Mouse (Mus musculus): ENCODE measurements around the gene Cbln4.

Gene Cbln4

DNA sequence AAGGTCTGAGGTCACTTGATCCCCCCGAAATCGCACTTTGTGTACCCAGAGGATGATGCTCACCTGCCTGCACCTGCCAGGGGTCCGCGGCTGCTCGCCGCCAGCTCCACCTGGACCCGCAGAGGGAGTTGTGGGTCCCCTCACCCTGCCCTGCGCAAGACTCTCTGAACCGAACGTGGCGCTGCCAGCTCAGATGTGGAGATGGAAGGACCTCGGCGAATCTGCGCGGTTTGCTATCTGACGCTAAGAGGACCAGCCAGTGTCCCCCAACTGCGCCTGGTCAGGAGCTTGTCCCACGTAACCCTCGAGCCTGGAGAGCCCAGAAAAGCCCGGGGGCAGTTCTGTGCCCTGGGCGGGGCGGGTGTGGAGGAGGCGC, at the start of gene Cbln4:
Cbln4 (minus strand) TSS at position 232 of the 376 bp plus-strand sequence.
- DNase-seq, result no peak

GRCm38 (mm10) chr2:172078596-172078995, 35.3 kb upstream of the Cbln4 start:
- DNase-seq, result no peak

- DNase-seq, result no peak
Measured at GRCm38 (mm10) chr2:172076295-172076694, 33.0 kb upstream of the Cbln4 start.

GRCm38 (mm10) chr2:172062876-172063275, 19.6 kb upstream of the Cbln4 start:
- DNase-seq, result no peak

DNA sequence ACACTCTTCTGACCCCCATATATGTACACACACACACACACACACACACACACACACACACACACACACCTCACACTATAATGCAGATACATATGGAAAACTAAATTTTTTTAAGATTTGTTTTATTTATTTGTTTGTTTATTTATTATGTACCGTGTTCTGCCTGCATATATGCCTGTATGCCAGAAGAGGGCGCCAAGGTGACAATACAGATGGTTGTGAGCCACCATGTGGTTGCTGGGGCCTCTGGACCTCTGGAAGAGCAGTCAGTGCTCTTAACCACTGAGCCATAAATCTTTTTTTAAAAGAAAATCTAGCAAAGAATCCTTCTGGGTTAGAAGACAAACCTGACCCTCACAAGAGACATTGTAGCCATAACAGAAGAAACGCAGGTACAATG, 16.5 kb upstream of the Cbln4 start:
- DNase-seq, result no peak

DNA sequence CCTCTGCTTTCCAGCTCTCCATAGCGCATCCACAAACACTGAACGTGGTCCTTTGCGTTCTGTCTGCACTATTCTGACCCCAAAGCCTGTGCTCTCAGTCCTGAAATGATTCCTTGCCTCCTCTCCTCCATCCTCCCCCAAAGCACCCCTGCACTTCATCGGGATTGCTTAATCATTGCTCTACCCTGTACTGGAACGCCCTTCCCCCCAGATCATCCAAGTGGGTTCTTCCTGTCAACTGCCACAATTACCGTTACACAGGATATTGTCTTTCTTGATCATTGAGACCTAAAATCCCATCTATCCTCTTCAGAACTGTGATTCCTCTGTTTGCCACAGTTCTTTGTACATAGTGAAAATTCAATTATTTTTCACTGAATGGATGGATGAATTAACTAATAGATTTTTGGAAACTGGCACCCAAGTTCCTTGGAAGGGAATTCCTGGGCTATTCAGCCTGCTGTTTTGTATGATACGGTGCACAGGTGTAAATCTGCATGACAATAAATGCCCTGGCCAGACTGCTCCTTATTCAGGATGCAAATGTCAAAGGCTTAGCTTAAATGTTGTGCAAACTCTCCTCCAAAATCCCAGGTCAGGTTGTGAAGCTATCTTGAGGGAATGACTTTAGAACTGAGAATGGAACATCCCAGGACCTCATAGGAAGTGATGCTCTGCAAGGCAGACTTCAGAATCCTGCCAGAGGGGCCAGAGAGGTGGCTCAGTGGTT, 15.8 kb upstream of the Cbln4 start:
- DNase-seq, result no peak

- no peak for DNase-seq
Measured at GRCm38 (mm10) chr2:172046002-172046401, 2.7 kb upstream of the Cbln4 start.

DNA sequence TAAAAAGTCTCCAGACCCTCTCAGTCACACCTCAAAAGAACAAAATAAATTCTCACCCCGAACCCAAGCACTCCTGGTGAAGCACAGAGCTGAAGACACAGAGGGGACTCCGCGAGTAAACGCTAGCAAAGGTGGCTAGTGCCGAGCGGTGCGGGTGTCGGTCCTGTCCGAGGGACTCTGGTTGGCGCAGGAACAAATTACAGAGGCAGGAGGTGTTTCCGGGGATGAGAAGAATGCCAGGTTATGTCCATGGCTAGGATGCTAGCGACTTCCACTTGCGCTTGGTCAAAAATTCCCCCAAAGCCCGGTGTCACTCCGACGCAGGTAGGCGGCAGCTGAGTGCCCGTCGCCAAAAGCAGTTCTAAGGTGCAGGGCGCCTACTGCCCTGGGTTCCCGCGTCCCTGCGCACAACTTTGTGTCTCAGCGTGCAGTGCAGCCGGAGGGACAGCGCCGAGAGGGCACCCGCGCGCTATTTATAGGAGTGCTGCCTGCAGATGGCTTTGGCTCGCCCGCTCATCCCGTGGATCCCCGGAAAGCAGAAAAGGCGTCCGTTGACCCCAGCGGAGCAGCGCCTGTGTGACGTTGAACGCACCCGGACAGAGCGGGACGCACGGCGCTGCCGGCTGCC, 545 bp downstream of the Cbln4 start:
- DNase-seq, result peak in 1 of 2 experiments; percentile 12

DNA sequence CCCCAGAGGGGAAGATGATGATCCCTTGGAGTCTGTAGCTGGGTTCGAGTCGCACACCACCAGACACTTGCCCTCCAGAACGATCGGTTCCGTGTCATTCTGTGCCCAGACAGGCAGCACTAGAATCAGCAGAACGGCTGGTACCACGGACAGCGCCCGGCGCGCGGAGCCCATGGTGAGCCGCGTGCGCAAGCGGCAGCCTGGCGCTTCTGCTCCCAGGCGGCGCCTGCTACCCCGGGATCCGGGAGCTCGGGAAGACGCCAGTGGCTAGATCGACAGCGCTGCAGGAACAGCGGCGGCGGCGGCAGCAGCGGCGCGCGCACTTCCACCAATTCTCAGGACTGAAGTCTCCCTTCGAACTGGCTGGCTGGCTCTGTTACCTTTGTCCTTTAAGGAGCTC, 1.1 kb downstream of the Cbln4 start:
- DNase-seq, result peak; percentile 15 to 45

GRCm38 (mm10) chr2:172040859-172041258, 2.4 kb downstream of the Cbln4 start:
- no peak for DNase-seq

DNA sequence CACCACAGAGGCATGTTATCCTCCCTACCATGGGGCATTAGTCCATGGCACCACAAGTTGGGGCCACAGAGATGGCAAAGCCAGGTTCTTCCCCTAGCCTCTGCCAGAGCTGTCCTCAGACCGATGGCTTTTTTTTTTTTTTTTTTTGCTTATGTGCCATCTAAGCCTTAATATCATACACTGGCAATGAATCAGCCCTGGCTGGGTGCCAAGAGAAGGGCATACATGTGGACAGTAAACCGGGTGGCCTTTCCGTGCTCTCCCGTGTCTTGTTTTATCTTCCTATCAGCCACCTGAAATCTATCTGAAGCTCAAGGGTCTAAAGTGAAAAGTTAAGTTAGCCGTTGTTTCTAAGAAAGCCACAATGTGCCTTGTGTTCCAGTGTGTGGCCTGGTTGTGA, 3.7 kb downstream of the Cbln4 start:
- peak in 1 of 2 experiments; percentile 14 for DNase-seq

- no peak for DNase-seq
Measured at GRCm38 (mm10) chr2:172034281-172034680, 9.0 kb downstream of the Cbln4 start.

DNA sequence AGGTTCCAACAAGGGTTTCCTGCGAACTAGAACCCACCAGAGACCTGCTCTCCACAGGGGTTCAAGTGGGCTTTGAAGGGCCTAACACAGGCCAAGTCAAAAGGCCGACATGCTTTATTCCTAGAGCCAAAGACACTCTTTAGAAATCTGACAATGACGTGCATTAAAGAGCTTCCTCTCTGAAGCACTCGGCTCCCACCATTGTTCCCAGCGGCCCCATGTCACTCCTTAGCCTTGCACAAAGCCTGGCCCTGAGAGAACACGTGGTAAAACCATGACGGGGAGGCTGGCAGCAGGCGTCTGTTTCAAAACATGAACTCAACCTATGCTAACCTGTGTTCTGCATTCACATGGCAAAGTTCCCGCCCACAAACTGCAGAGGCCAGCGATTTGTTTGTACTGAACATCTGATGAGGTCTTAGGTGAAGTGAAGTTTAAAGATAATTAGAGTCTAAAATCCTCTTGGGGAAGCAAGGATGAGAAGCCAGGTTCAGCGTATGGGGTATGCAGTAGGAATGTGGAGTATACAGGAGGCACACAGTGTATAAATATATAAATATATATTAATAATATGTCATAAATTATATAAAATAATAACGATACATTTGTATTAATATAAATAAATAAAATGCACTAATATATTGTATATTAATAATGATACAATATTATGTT, 17.7 kb downstream of the Cbln4 start:
- DNase-seq, result no peak

DNA sequence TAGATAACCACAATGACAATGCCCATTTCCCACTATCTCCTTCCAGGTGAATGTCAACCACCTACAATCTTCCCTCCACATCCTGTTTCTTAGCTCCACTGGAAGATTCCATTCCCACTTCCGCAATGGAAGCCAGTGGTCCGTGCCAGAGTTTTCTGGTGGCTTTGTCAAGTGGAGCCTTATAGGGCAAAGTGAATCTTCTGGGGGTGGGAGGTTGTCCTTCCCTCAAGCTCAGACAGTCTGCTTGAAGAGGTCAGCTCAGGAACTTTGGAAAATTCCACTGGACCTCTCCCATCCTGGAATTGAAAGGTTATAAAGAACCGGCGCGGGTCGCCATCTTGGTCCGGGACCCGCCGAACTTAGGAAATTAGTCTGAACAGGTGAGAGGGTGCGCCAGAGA, 36.5 kb downstream of the Cbln4 start:
- no peak for DNase-seq

DNA sequence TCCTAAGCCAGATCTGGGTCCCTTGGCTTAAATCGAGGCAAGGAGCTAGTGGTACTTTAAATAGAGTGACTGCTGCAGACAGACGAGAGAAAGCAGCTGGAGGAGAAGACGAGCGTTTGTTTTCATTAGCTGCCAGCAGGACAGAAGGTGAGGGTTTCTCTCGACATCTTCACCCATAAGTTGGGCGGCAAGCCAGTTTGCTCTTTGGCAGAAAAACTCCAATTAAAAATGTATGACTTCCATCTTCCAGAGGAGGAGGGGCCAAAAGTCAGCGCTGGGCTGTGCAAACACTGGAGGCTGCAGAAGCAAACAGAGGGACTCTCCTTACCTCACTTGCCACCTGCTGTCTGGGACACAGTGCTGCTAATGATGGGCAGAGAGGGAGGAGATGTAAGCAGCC, 37.3 kb downstream of the Cbln4 start:
- DNase-seq, result peak; percentile 8 to 33

GRCm38 (mm10) chr2:172004029-172004984, 39.0 kb downstream of the Cbln4 start:
- DNase-seq, result no peak

DNA sequence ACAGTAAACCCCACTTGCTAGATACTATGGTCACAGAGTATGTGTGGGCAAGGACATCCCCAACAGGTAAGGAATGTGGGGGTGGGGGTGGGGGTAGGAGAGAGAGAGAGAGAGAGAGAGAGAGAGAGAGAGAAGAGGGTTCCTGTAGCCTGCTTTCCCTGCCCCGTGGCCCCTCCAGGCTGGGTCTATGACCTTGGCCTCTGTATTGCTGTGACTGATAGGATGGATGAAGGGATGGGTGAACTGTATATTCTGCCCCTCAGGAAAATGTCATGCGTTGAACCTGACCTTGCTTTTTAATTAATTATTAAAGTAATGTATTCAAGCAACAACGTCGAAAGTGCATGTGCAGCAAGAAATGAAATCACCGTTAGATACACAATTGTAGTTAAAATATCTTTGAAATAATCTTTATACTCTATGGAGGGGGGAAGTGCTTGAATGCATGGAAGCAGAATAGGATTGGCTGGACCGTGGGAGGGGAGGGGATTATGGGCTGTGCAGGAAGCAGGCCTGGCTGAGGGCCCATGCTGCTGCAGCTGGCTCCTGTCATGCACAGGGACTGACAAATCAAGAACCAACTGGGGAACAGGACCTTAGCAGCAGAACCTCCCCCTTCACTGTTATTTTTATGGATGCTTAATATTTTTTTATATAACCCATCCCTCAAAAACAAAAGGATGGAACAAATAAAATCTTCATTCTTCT, 46.1 kb downstream of the Cbln4 start:
- DNase-seq, result no peak

DNA sequence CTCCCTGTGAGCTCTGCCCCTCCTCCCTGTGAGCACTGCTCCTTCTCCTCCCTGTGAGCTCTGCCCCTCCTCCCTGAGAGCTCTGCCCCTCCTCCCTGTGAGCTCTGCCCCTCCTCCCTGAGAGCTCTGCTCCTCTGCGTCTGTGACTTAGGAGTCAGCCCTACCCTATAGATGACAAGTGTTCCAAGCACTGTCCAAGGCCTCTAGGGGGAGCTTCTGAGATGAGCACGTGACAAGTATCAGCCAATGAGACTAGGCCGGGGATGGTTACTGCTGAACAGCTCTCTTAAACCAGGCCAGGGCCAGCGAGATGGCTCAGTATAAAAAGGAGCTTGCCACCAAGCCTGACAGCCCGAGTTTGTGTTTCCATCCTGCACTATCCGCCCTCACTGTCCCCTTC, 48.4 kb downstream of the Cbln4 start:
- DNase-seq, result peak in 1 of 2 experiments; percentile 10

DNA sequence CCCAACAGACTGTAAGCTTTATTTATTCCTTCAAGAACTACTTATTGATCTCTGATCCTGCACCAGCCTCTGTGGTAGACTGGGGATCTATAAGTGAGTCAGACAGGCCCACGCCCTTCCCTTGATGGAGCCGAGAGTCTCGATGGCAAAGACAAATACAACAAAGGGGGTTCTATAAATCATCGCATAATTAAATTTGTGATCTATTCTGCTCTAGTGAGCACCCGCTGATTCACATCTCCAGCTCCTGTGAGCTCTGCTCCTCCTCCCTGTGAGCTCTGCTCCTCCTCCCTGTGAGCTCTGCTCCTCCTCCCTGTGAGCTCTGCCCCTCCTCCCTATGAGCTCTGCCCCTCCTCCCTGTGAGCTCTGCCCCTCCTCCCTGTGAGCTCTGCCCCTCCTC, 49.0 kb downstream of the Cbln4 start:
- DNase-seq, result no peak

GRCm38 (mm10) chr2:171986686-171987085, 56.6 kb downstream of the Cbln4 start:
- no peak for DNase-seq
